Mouse (Mus musculus) cerebellum, postnatal 10 days (tissue): ENCODE data around the gene Cabp2.
A peak's percentile ranks its signal among the peaks of the same experiment; 100 is the strongest.

Experiments
- DNase-seq, 2 experiments: peaks; one replicate each; pipeline ENCODE4 v3.0.0; 2021; ENCODE audit warnings: mixed read lengths in 2 of 2

The Cabp2 gene

GRCm38 (mm10) chr19:4083826-4084225 is 2.4 kb downstream of the Cabp2 start:
- DNase-seq, result no peak

- DNase-seq, result no peak
These were observed 3.6 kb downstream of the Cabp2 start for GRCm38 (mm10) chr19:4084984-4085383.

GRCm38 (mm10) chr19:4086156-4086555 is 4.8 kb downstream of the Cabp2 start:
- DNase-seq, result no peak

- DNase-seq, result no peak
These were observed 5.7 kb downstream of the Cabp2 start for GRCm38 (mm10) chr19:4087090-4087489.

- DNase-seq, result no peak
These were observed 6.8 kb downstream of the Cabp2 start for GRCm38 (mm10) chr19:4088146-4088545.

GRCm38 (mm10) chr19:4089128-4089527 is 7.8 kb downstream of the Cabp2 start:
- DNase-seq, result peak in 1 of 2 experiments; percentile 20

- no peak for DNase-seq
These were observed 9.1 kb downstream of the Cabp2 start for GRCm38 (mm10) chr19:4090446-4090845.

- no peak for DNase-seq
These were observed 10.0 kb downstream of the Cabp2 start for GRCm38 (mm10) chr19:4091383-4091782.

GRCm38 (mm10) chr19:4092750-4093149 is 11.4 kb downstream of the Cabp2 start:
- DNase-seq, result no peak

- no peak for DNase-seq
These were observed 12.4 kb downstream of the Cabp2 start for GRCm38 (mm10) chr19:4093772-4094171.

GRCm38 (mm10) chr19:4094348-4094747 is 13.0 kb downstream of the Cabp2 start:
- DNase-seq, result no peak

GRCm38 (mm10) chr19:4094774-4095303 is 13.5 kb downstream of the Cabp2 start:
- DNase-seq, result no peak

- no peak for DNase-seq
These were observed 14.4 kb downstream of the Cabp2 start for GRCm38 (mm10) chr19:4095802-4096201.

- DNase-seq, result peak; percentile 100
These were observed 15.5 kb downstream of the Cabp2 start, which contains the start of gene Cdk2ap2 for GRCm38 (mm10) chr19:4096642-4097440. TSS of gene Cdk2ap2 (plus strand) at chr19:4097182.

GRCm38 (mm10) chr19:4097441-4097825 is 16.1 kb downstream of the Cabp2 start:
- no peak for DNase-seq

GRCm38 (mm10) chr19:4098426-4098825 is 17.0 kb downstream of the Cabp2 start:
- no peak for DNase-seq

- DNase-seq, result peak; percentile 93 to 94
These were observed 17.7 kb downstream of the Cabp2 start for GRCm38 (mm10) chr19:4099056-4099455.

GRCm38 (mm10) chr19:4099837-4100717 is 18.7 kb downstream of the Cabp2 start, which contains the start of gene Pitpnm1:
TSS of gene Pitpnm1 (plus strand) at chr19:4099998.
- DNase-seq, result peak; percentile 61 to 73

- DNase-seq, result peak; percentile 87 to 88
These were observed 19.4 kb downstream of the Cabp2 start for GRCm38 (mm10) chr19:4100718-4101261.

- peak in 1 of 2 experiments; percentile 36 for DNase-seq
These were observed 20.1 kb downstream of the Cabp2 start for GRCm38 (mm10) chr19:4101466-4101865.

GRCm38 (mm10) chr19:4102049-4102448 is 20.7 kb downstream of the Cabp2 start:
- no peak for DNase-seq

- DNase-seq, result peak; percentile 38 to 49
These were observed 21.2 kb downstream of the Cabp2 start for GRCm38 (mm10) chr19:4102626-4103025.

GRCm38 (mm10) chr19:4103294-4103693 is 21.9 kb downstream of the Cabp2 start:
- DNase-seq, result no peak
